Mouse (Mus musculus) midbrain, postnatal 0 days (tissue): ENCODE data around the gene Hspb11. TPM values are rescaled to one million over a fixed set of nuclear protein-coding genes. Genes with fewer than 3 reads are reported as not detected.

Experiments
- ATAC-seq: fragments of 200-750 bp; cut with Nextera tagmentation; 2 replicates; pipeline ENCODE4 v1.8.0; 2017; ENCODE audit warnings: moderate number of reproducible peaks, mild to moderate bottlenecking, moderate TSS enrichment, moderate library complexity; ENCODE audit not compliant: low FRiP score
- DNase-seq: peaks from one replicate; pipeline ENCODE4 v3.0.0-alpha.2; 2015; ENCODE audit warnings: low spot score
- H3K27ac ChIP-seq: fragments of 300-500 bp; sonication (generic); 2 replicates; pipeline ENCODE4 v1.5.1; 2014; ENCODE audit warnings: low read depth, mild to moderate bottlenecking, low read length, mixed read lengths
- H3K27me3 ChIP-seq: fragments of 300-500 bp; sonication (generic); 2 replicates; pipeline ENCODE4 v1.6.1; 2014; ENCODE audit warnings: low read length, control low read depth, mixed read lengths; ENCODE audit not compliant: insufficient read depth
- H3K36me3 ChIP-seq: fragments of 300-500 bp; sonication (generic); 2 replicates; pipeline ENCODE4 v1.6.1; 2014; ENCODE audit warnings: low read length, control low read depth, mixed read lengths; ENCODE audit not compliant: insufficient read depth
- H3K4me1 ChIP-seq: fragments of 300-500 bp; sonication (generic); 2 replicates; pipeline ENCODE4 v1.6.1; 2014; ENCODE audit warnings: mild to moderate bottlenecking, control low read depth, antibody characterized with exemption, low read length, mixed read lengths; ENCODE audit not compliant: insufficient read depth
- H3K4me2 ChIP-seq: fragments of 300-500 bp; sonication (generic); 2 replicates; pipeline ENCODE4 v1.6.1; 2014; ENCODE audit warnings: low read depth, mild to moderate bottlenecking, low read length, mixed read lengths; ENCODE audit not compliant: poor library complexity, severe bottlenecking
- H3K4me3 ChIP-seq: fragments of 300-500 bp; sonication (generic); 2 replicates; pipeline ENCODE4 v1.5.1; 2014; ENCODE audit warnings: low read depth, mild to moderate bottlenecking, low read length, moderate library complexity
- H3K9ac ChIP-seq: fragments of 300-500 bp; sonication (generic); replicated peaks from 2 replicates; pipeline ENCODE4 v1.6.1; 2014; ENCODE audit warnings: mild to moderate bottlenecking, low read length, moderate library complexity, mixed read lengths; ENCODE audit not compliant: poor library complexity, severe bottlenecking
- H3K9me3 ChIP-seq: fragments of 300-500 bp; sonication (generic); 2 replicates; pipeline ENCODE4 v1.6.1; 2016; ENCODE audit warnings: low read length, control low read depth
- CTCF ChIP-seq: IDR thresholded peaks from 2 replicates; pipeline ENCODE4 v1.5.1; 2016; ENCODE audit warnings: antibody characterized with exemption, mild to moderate bottlenecking
- WGBS: fragments of 180-500 bp; shearing (Covaris S2); extraction: QIAGEN DNeasy Blood & Tissue Kit; methylation state at CpG from one replicate; pipeline ENCODE4 v1.1.7; 2014; 5-methylcytosine and 5-hydroxymethylcytosine counted together
- polyA plus RNA-seq: library from polyadenylated mRNA; unstranded; fragments of >200 nt; fragmentation: Nextera tagmentation; extraction: Ambion mirVana; gene quantifications from 2 replicates; pipeline ENCODE4 v1.2.1, GENCODE M21; 2015
- total RNA-seq: library from RNA; depleted of rRNA; stranded (reverse); fragments of >200 nt; gene quantifications from 2 replicates; pipeline ENCODE4 v1.2.3, GENCODE M21; 2014

Hspb11 gene
- total and polyA plus RNA-seq, 2 experiments from 2014 or later = 12.8 to 33.2 TPM

GRCm38 (mm10) chr4:107300371-107300770 is 47.0 kb downstream of the Hspb11 start:
- 80% methylated on average over 4 of the region's 4 CpGs for WGBS
- Histone ChIP-seq H3K9ac (no peak overlapping the region), H3K36me3 (no peaks in the 10 kb centered on the region), H3K27ac (no peak overlapping the region), H3K27me3 (no peaks in the 10 kb centered on the region), H3K9me3 (no peaks in the 10 kb centered on the region), H3K4me3 (no peak overlapping the region), H3K4me1 (no peaks in the 10 kb centered on the region), H3K4me2 (no peak overlapping the region)
- ATAC-seq (no peak), DNase-seq (no peak)
- TF ChIP-seq CTCF = no peak

- no peaks in the 10 kb centered on the region for H3K9me3 ChIP-seq
- no peak overlapping the region for H3K9ac ChIP-seq
- H3K4me3 ChIP-seq = no peak overlapping the region
- no peaks in the 10 kb centered on the region for H3K4me1 ChIP-seq
- ATAC-seq (no peak), DNase-seq (no peak)
- no peaks in the 10 kb centered on the region for H3K36me3 ChIP-seq
- no peak for TF ChIP-seq CTCF
- no peak overlapping the region for H3K4me2 ChIP-seq
- WGBS = 96% methylated on average over 1 of the region's 1 CpGs
- no peak overlapping the region for H3K27ac ChIP-seq
- no peaks in the 10 kb centered on the region for H3K27me3 ChIP-seq
Observed at GRCm38 (mm10) chr4:107300902-107301555, 47.6 kb downstream of the Hspb11 start.

- 84% methylated on average over 9 of the region's 9 CpGs for WGBS
- no peaks in the 10 kb centered on the region; the same call in 1 of the 2 replicates for H3K27me3 ChIP-seq
- H3K4me3 ChIP-seq = no peak overlapping the region
- H3K36me3 ChIP-seq = no peaks in the 10 kb centered on the region
- no peaks in the 10 kb centered on the region for H3K9me3 ChIP-seq
- H3K27ac ChIP-seq = no peak overlapping the region
- no peak overlapping the region for H3K9ac ChIP-seq
- ATAC-seq (no peak), DNase-seq (no peak)
- no peak for TF ChIP-seq CTCF
- no peak overlapping the region for H3K4me2 ChIP-seq
- no peaks in the 10 kb centered on the region for H3K4me1 ChIP-seq
Observed at GRCm38 (mm10) chr4:107302221-107302620, 48.8 kb downstream of the Hspb11 start.

- H3K4me2 ChIP-seq = no peak overlapping the region
- H3K4me3 ChIP-seq = no peak overlapping the region
- H3K36me3 ChIP-seq = no peaks in the 10 kb centered on the region
- 90% methylated on average over 4 of the region's 4 CpGs for WGBS
- DNase-seq (no peak), ATAC-seq (no peak)
- H3K4me1 ChIP-seq = no peaks in the 10 kb centered on the region
- H3K27ac ChIP-seq = no peak overlapping the region
- no peaks in the 10 kb centered on the region for H3K9me3 ChIP-seq
- TF ChIP-seq CTCF = no peak
- H3K9ac ChIP-seq = no peak overlapping the region
- no peaks in the 10 kb centered on the region; the same call in 1 of the 2 replicates for H3K27me3 ChIP-seq
Observed at GRCm38 (mm10) chr4:107302832-107303231, 49.4 kb downstream of the Hspb11 start.

GRCm38 (mm10) chr4:107303531-107303930 is 50.1 kb downstream of the Hspb11 start:
- 66% methylated on average over 3 of the region's 3 CpGs for WGBS

GRCm38 (mm10) chr4:107306966-107307365 is 53.6 kb downstream of the Hspb11 start, which contains the start of gene Dio1:
Gene Dio1 (minus strand): TSS chr4:107307169.
- H3K4me1 ChIP-seq = no peaks in the 10 kb centered on the region
- H3K27me3 ChIP-seq = no peaks in the 10 kb centered on the region; the same call in 1 of the 2 replicates
- no peaks in the 10 kb centered on the region for H3K9me3 ChIP-seq
- no peak within 1 kb of the TSS for H3K27ac ChIP-seq
- ATAC-seq = no peak
- no peak within 1 kb of the TSS for H3K4me3 ChIP-seq
- no peak for DNase-seq
- WGBS = 62% methylated on average over 6 of the region's 6 CpGs
- TF ChIP-seq CTCF = no peak
- no peak within 1 kb of the TSS for H3K9ac ChIP-seq
- H3K36me3 ChIP-seq = no peaks in the 10 kb centered on the region
- H3K4me2 ChIP-seq = no peak within 1 kb of the TSS

More at GRCm38 (mm10) chr4:107303531-107303930, 50.1 kb downstream of the Hspb11 start:
- H3K9ac ChIP-seq = no peak overlapping the region
- no peaks in the 10 kb centered on the region; the same call in 1 of the 2 replicates for H3K27me3 ChIP-seq
- H3K27ac ChIP-seq = no peak overlapping the region
- no peak for TF ChIP-seq CTCF
- H3K4me2 ChIP-seq = no peak overlapping the region
- H3K9me3 ChIP-seq = no peaks in the 10 kb centered on the region
- H3K36me3 ChIP-seq = no peaks in the 10 kb centered on the region
- no peaks in the 10 kb centered on the region for H3K4me1 ChIP-seq
- ATAC-seq (no peak), DNase-seq (no peak)
- H3K4me3 ChIP-seq = no peak overlapping the region
